Mouse (Mus musculus) hindlimb bud, embryonic 11.5 days (tissue): ENCODE results near the gene Pgap2.

ENCODE experiments used
- DNase-seq: peaks from one replicate; pipeline ENCODE4 v3.0.0-alpha.2; 2012; ENCODE audit warnings: low read depth, low spot score; ENCODE audit errors: extremely low spot score

Gene Pgap2

DNA sequence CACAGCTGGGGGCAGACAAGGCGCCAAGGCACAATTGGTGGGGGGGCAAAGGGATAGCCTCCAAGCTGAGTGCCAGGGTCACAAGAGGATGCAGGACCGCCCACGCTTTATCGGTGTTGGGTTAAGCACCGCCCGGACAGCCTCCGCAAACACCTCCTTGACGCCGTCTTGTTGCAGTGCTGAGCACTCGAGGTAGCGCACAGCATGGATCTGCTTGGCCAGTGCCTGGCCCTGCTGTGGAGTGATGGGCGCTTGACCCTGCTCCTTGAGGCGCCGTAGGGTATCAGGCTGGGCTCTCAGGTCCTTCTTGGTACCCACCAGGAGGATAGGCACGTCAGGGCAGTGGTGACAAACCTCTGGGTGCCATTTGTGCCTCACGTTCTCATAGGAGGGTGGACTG lies 29.6 kb downstream of the Pgap2 start:
- DNase-seq = no peak

DNA sequence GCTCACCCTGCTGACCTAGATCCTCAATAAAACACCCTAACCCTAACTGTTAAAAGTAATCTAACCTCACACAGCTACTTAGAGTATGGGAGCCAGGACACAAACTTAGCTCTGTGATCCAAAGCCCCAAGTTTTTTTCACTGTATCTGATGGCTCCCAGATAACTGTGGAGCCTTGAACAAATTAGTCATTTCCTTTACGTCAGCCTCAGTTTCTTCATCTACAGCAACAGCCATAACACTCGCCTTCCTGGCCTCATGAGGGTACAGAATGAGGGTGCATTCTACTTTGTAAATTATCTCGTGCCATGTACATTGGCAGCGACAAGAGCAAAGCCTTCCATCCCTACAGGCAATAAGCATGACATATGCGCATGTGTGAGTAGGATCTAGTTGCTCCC lies 32.4 kb downstream of the Pgap2 start:
- no peak for DNase-seq

DNA sequence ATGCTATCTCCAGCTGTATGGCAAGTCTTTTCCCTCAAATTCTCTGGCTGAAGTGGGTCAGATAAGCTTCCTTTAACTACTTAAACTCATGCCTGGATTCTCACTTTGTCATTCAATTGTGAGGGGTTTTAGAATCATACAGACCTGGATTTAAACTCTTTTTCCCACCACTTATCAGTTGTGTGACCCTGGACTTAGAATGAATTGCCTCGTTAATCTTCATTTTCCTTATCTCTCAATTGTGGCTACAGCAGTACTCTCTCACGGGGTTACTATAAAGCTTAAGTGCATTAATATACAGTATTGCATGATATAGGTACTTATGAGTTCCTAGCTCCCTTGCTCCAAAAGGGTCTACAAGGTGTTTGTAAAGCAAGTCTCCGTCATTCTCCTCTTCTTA lies 32.9 kb downstream of the Pgap2 start:
- DNase-seq = no peak

DNA sequence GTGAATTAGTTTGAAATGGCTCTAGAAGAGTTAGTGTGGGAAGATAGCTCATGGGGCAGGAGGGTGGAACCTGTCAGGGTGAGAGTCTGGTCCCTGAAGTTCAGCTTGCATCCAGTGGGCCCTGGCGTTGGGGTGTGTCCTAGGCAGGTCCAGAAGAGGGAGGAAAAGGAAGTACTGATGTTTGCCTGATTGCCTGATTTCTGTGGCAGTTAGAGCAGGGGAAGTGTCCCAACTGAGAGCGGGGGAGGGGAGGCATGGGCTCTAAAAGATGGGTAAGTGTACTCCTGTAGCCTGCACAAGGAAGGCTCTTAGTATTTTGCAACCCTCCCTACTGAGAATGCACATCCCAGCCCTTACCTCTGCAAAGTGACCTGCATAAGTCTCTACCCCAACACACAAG lies 33.9 kb downstream of the Pgap2 start:
- no peak for DNase-seq

DNA sequence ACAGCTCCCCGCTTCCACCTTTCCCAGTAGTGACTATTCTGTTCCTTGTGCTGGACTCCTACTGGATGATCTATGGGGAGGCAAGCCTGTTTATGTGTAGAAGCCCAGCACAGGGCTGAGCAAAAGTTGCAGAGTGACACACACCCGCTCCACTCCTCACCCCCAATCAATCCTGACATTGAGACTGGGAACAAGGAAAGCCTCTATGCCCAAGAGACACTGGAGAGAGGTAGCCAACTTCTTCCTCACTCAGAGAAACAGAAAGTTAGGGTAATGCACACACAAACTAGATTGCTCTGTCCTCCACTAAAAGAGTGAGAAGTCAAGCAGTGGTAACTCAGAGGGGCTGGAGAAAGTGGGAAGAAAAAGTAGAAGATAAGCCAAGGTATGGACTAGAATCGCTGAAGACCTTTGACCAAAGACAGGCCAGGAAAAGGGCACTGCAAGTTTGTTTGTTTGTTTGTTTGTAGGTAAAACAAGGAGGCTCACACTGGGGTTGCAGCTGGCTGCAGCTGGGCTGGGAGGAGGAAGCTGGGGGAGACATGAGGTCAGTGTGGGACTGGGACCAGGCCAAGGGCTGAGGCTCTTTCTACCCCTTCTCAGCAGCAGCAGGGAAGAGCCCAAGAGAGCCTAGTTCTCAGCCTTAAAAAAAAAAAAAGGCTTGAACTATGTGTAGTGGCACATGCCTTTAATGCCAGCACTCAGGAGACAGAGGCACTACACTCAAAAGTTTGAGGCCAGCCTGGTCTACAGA lies 35.0 kb downstream of the Pgap2 start:
- DNase-seq = no peak

DNA sequence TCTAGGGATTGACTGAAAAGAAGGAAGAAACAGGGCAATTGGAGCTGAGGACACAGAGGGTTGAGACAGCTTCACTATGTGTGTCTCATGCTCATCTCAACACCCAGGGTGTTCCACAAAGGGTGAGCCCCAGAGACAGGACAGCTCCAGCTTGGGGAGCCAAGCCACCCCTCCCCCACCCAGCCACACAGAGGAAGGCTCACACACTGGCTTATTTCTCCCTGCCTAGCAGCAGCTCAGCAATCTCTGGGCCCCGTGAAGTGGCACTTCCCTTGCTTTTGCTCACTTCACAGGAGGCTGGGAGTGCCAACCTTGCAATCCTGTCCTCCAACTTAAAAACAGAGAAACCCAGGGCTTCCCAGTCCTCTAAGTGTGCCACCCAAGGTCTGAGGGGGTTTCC lies 35.8 kb downstream of the Pgap2 start:
- DNase-seq = no peak

DNA sequence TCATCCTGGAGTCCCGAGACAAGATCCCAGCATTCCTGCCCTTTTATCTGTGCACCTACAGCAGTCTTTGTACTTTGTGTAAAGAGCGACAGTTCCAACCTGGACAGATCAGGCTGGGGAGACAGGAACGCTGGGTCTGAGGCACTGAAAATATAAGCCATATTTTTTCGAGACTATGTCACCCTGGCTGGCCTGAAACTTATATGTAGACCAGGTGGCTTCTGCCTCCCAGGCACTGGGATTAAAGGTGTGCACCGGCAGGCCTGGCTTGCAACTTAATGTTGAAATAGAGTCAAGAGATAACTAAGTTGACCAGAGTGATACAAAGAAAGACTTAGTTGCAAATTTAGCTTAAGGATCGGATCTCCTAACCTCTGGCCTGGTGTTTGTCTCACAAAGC lies 36.3 kb downstream of the Pgap2 start:
- DNase-seq = no peak

DNA sequence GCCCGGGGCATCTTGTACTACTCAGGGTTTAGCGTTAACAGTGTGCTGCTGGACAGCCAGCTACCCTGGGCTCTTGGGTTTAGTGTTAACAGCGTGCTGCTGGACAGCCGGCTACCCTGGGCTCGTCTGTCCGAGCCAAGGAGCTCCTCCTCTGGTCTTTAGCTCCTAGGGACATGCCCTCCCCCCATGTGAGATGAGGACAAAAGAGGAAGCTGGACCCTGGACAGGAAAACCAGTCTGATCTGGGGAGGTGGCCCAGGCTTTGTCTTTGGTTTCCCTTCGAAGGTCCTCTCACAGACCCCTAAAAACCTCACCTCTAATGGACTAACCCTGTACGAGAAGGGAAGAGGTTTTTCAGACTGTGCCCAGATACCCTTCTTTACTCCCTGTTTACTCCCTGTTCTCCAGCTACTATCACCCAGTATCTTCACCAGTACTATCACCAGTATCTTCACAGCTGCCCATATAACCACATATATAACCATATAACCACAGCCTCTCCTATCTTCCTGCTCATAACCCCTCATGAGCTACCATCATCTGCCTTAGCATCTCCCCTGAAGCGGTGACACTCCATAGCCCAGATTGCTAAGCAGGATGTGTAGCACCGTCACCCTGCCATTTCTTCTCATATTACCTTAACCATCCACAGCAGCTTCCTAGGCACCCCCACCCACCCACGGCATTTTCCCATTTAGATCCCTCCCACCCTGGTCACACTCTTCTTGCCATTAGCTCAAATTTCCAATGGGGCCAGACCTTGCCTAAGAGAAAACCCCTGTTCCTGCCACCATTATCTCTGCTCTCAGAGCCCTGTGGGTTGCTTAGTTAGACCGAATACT lies 37.2 kb downstream of the Pgap2 start:
- DNase-seq = no peak

DNA sequence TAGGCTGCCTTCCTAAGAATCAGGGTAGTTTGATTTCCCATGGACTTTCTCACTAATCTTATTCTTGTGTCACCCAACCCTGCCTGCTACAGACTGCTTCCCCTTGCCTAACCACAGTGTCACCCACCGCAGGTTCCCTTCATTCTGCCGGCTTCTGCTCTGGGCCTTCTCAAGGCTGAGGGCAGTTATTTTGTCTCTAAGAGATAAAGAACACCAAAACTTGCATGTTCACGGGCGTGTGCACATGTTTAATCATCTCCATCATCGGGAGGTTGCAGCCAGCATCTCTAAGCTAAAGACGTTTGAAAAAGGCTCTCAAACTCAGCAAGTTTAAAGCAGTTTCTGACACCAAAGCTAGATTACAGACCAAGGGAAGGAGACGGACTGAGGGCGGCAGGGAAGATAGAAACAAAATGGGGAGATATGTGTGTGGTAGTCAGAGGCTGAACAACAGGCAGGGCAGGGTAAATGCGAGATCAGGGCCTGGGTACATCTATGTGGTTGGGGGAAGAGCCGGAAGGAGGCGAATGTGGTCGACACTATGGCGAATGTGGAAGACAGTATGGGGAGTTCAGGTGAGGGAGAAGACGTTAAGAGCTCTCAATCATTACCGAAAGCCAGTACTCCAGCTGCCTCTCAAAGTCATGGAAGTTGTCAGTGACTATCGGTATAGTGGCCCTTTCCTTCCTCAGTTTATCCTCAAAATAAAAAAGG lies 38.8 kb downstream of the Pgap2 start:
- no peak for DNase-seq

DNA sequence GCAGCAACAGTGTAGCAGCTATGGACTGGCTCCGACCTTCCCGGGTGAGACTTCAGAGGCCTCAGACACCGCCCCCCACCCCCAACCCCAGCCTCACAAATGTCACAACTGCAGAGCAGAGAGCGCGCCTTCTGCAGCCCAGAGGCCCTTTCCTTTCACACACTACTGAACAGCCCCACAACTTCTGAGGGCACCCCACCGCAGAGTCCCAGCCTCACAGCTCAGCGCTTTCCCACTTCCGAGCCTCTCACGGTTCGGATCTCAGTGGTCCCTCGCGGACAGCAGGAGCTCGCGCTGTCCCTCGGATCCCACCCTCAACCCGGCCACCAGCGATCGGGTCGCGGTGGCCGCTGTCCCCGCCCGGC lies 39.5 kb downstream of the Pgap2 start:
- DNase-seq = no peak

DNA sequence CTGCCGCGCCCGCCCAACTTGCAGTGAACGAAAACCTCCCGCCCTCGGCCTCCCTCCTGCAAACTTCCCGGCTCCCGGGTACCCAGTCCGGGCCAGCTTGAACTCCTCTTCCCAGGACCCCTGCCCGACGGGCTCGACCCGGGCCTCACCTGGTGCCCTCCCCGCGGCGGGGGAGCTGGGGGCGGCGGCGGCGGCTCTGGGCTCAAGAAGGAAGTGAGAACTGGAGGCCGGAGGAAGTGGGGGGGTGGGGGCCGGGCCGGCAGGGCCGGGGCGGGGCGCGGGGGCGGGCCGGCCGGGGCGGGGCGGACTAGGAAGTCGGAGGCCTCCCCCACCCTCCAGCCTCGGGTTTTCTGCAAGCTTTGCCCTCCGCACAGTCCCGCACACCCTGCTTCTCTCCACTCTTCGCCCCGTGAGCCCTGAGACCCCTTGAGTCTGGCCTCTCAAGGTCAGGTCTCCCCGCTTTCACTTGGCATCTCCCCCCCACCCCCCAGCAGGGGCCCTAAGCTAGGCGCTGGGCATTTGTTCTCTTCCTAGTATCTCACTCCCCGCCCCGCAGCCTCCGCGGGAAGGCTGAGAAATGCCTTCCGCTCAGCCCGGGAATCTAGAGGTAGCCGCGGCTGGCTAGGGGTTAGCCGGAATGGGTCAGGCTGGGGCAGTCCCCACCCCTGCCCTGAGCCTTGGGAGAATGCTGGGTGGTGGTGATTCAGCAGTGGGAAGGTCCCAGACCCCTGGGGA lies 40.1 kb downstream of the Pgap2 start:
- no peak for DNase-seq

DNA sequence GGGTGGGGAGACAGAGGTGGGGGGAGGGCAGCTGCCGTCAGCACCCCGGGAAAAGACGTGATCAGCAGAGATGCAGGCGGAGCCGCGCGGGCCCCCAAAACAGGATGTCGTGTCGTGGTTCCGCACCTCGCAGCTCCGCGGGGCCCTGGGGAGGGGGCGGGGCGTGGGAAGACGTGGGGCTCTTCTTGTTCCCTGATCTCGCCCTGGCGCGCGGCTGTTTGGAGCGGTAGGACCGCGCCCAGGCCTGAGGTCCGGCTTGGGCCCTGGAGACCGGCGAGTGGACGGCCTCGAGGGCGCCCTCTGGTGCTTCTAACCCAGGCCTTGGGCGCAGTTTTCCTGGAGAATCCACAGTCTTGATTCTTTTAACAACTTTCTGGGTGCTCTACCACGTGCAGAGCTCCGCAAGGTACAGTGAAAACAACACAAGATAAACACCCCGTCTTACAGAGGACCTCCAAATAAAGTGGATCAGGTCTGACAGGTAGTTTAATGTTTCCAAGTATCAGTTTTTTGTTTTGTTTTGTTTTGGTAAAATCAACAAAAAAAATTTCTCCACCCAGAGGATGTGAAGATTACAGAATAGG lies 40.7 kb downstream of the Pgap2 start:
- DNase-seq = no peak

DNA sequence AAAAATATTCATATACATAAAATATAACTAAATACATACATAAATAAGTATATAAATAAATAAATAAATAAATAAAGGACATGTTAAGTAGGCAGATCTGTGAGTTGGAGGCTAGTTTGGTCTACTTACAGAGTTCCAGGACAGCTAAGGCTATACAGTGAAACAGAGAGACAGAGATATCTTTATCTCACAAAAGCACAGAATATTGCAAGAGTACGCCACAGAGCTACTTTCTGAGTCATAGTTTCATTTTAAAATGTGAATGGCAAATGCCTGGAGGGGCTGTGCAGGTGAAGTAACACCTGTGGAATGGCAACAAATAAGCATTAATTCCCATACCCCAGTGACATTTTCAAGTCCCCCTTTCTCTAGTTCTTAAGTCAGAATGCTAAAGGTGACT lies 43.6 kb downstream of the Pgap2 start:
- DNase-seq = no peak

DNA sequence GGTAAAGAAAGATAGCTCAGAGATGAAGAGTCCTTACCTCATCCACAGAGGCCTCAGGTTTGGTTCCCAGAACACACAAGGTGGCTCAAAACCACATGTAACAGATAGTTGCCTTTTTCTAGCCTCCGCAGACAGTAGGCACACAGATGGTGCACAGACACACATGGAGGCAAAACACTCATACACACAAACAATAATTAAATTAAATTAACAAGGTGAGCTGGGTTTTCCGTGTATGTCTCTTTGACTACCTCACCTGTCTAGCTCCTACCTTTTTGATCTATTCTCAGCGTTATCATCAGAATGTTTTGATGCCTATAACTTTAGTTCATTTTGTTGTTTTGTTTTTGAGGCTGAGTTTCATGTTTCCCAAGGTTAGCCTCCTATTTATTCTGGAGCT lies 45.9 kb downstream of the Pgap2 start, which contains the start of gene Rhog:
TSS of gene Rhog (minus strand) at position 101 of the 400 bp plus-strand sequence.
- no peak for DNase-seq

DNA sequence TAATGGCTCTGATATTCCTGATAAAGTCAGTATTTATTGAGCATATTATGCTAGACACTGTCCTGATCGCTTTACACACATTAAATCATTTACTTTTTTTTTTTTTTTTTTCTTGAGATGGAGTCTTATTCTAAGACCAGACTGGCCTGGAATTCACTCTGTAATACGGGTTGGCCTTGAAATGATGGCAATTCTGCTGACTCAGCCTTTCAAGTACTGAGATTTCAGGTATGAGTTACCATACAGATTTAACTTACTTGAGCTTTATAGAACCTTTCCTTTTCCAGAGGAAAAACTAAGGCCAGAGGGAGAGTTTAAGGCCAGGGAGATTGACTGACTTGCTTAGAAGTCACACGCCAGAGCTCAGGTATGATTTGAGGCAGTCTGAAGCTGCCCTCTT lies 46.6 kb downstream of the Pgap2 start:
- no peak for DNase-seq

DNA sequence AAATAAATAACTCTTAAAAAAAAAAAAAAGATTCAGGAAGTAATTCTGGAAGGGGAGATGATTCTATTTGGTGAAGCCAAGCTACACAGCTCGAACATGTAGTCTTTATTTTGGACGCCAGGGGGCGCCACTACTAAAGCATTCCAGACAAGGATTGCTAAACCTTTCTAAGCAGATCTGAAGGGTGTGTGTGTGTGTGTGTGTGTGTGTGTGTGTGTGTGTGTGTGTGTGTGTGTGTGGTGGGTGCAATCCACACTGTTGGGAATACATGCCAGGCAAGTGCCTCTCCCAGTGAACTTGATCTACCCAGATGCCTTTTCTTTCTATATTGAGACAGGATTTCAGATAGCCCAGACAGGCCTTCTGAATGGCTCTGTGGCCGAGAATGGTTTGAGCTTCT lies 48.2 kb downstream of the Pgap2 start:
- no peak for DNase-seq

DNA sequence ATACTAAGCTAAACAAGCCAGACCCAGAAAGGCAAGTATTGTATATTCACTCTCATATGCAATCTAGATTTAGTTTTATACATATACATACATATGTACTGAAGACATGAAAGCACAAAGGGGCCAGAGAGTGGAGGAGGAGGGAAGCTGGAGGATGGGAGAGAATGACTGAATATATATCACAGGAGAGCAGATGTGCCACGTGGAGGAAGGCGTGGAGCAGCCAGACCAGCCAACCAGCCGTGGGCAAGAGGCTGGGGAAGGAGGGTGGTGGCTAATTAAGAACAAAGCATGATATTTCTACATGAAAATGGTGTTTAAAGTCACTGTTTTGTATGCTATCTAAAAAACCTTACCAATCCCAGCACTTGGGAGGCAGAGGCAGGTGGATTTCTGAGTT lies 48.7 kb downstream of the Pgap2 start:
- DNase-seq = no peak

DNA sequence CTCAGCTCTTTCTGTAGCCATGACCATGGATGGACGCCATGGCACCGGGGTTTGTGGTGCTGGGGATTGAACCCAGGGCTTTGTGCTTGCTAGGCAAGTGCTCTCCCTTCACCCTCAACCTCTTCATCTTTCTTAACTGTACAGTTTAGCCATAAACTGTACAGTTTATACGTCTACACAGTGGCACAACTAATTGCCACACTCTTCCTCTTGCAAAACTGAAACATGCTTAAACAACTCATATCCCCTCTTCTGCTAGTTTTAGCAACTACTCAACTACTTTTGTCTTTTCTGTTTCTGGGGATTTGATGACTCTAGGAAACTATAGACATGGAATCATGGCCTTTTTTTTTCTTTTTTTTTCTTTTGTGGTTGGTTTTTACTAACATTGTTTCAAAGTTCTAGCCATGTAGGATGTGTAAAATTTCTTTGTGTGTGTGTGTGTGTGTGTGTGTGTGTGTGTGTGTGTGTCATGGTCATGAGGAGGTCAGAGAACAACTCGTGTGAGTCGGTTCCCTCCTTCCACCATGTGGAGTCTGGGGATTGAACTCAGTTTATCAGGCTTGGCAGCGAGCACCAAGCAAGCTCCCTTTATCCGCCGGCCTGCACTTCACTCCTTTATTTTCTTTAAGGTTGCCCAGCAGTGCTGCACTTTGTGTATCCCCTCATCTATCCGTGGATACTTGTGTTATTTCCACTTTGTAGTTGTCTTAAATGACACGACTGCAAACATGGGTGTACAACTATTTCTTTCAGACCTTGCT lies 49.9 kb downstream of the Pgap2 start:
- DNase-seq = no peak

DNA sequence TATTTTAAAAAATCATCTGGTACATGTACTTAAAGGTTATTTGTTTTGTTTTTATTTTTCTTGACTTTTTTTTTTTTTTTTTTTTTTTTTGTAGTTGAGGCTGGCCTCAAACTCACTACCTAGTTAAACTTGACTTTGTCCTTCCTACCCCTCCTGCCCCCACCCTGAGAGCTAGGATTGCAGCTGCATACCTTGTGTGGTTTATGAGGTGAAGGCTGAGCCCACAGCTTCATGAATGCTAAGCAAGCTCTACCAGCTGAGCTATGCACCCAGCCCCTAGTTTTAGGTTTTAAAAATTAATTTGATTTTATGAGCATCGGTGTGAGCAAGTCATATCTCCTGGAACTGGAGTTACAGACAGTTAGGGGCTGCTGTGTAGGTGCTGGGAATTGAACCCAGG lies 50.5 kb downstream of the Pgap2 start:
- DNase-seq = no peak

DNA sequence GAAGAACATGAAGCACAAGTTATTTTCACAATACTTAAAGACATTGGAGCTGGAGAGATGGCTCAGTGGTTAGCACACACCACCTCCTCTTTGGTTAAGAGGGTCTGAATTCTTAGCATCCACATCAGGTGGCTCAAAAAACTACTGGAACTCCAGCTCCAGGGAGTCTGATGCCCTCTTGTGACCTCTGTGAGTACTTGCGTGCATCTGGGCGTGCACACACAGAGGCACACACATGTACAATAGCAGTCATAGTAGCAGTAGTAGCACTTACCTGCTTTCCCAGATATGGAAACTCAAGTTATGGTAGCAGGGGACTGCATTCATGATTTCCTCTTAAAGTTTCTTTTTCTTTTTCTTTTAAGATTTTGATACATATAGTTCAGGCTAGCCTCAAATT lies 53.0 kb downstream of the Pgap2 start:
- DNase-seq = no peak
